In the genomic region with DNA sequence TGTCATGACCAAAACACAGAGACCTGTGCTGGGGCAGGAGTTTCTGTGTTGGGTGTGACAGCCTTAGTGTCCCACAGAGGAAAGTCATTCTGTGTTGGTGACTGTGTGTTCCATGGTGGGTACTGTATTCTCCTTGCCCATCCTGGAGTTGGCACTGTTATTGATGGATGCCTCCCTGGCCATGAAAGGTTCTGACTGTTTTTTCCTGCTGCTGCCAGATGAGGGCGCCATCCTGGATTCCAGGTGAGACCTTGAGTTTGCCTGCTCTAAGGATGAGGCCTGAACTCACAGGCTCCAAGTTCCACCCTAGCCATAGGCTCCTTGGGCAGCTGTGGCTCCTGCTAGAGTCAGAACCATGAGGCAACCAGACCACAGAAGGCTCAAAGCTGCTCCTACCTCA, we compare ENCODE assay signal across 10 mouse cellular contexts. TPM values are rescaled to one million over a fixed set of nuclear protein-coding genes. Genes with fewer than 3 reads are reported as not detected.
DNase-seq lines count a peak whose midpoint lies in the region; ATAC-seq lines count a peak whose summit lies in the region.
"Had no signal": no experiment of that assay in that cellular context is flagged by ENCODE, and none has a peak within 500 bp of the region (broad histone marks: within the 10 kb centered on the region; RNA-seq: fewer than 3 reads in every experiment).

No protein-coding gene starts in this region.

- WGBS in hindbrain, embryonic 11.5 days = 36% methylated on average over 1 of the region's 1 CpGs
- WGBS in hindbrain, embryonic 12.5 days = 33% methylated on average over 1 of the region's 1 CpGs
- 43% methylated on average over 1 of the region's 1 CpGs for WGBS in neural tube, embryonic 15.5 days

- no peaks in the 10 kb centered on the region for H3K4me1 ChIP-seq in hindbrain, embryonic 11.5 days (replicated peaks; ENCODE audit: control insufficient read depth, insufficient read depth, low read length)
- H3K4me1 ChIP-seq in hindbrain, embryonic 12.5 days = peaks cover 8% of the 10 kb centered on the region; the same call in 1 of the 2 replicates
- peaks cover 7% of the 10 kb centered on the region for H3K4me1 ChIP-seq in neural tube, embryonic 15.5 days

- H3K36me3 ChIP-seq in hindbrain, embryonic 11.5 days (ENCODE audit: control insufficient read depth, insufficient read depth, low read length) = peaks cover 8% of the 10 kb centered on the region; the same call in 1 of the 2 replicates
- H3K36me3 ChIP-seq in hindbrain, embryonic 12.5 days = peaks cover 45% of the 10 kb centered on the region
- H3K36me3 ChIP-seq in neural tube, embryonic 15.5 days = peaks cover 64% of the 10 kb centered on the region

- no peaks in the 10 kb centered on the region for H3K9me3 ChIP-seq in hindbrain, embryonic 11.5 days (ENCODE audit: control insufficient read depth, low read length)
- no peaks in the 10 kb centered on the region for H3K9me3 ChIP-seq in hindbrain, embryonic 12.5 days (replicated peaks)
- H3K9me3 ChIP-seq in neural tube, embryonic 15.5 days (replicated peaks) = no peaks in the 10 kb centered on the region
- H3K9me3 ChIP-seq: intestine, embryonic 15.5 days; liver, embryonic 13.5 days had no signal

- no peak overlapping the region for H3K4me3 ChIP-seq in hindbrain, embryonic 11.5 days (ENCODE audit: low read depth, low read length)
- no peak overlapping the region for H3K4me3 ChIP-seq in hindbrain, embryonic 12.5 days
- H3K4me3 ChIP-seq in neural tube, embryonic 15.5 days (replicated peaks) = no peak overlapping the region
- H3K4me3 ChIP-seq: intestine, embryonic 15.5 days; liver, embryonic 13.5 days; myocyte had no signal

- no peak overlapping the region for H3K9ac ChIP-seq in hindbrain, embryonic 11.5 days (ENCODE audit: low read depth, low read length)
- H3K9ac ChIP-seq in hindbrain, embryonic 12.5 days = no peak overlapping the region
- no peak overlapping the region for H3K9ac ChIP-seq in neural tube, embryonic 15.5 days (replicated peaks)
- H3K9ac ChIP-seq: intestine, embryonic 15.5 days; liver, embryonic 13.5 days had no signal

- no peak overlapping the region for H3K4me2 ChIP-seq in hindbrain, embryonic 11.5 days (replicated peaks; ENCODE audit: low read depth, low read length)
- no peak overlapping the region for H3K4me2 ChIP-seq in hindbrain, embryonic 12.5 days (replicated peaks)
- H3K4me2 ChIP-seq in neural tube, embryonic 15.5 days = no peak overlapping the region
- H3K4me2 ChIP-seq: intestine, embryonic 15.5 days; liver, embryonic 13.5 days had no signal

- DNase-seq in hindbrain, embryonic 11.5 days (ENCODE audit: low spot score) = peak; percentile 20
- DNase-seq in thymus, postnatal 25 days = peak; percentile 19
- no peak for DNase-seq in thymus, postnatal 10 days (ENCODE audit: low spot score in 2 of 2)
- DNase-seq in c-Kit-positive CD71-positive TER-119-negative erythroid progenitor cells, embryonic 14.5 days (ENCODE audit: low read depth) = peak; percentile 14
- no peak for DNase-seq in frontal cortex, postnatal 10 days (ENCODE audit: low spot score in 2 of 2)
- DNase-seq: liver, embryonic 13.5 days had no signal

- no peak for ATAC-seq in hindbrain, embryonic 11.5 days (ENCODE audit: low FRiP score)
- ATAC-seq in hindbrain, embryonic 12.5 days (ENCODE audit: low FRiP score) = no peak
- no peak for ATAC-seq in neural tube, embryonic 15.5 days (ENCODE audit: low FRiP score)
- ATAC-seq: intestine, embryonic 15.5 days had no signal

- no peak overlapping the region for H3K27ac ChIP-seq in hindbrain, embryonic 11.5 days (ENCODE audit: low read depth, low read length)
- no peak overlapping the region for H3K27ac ChIP-seq in hindbrain, embryonic 12.5 days
- H3K27ac ChIP-seq in neural tube, embryonic 15.5 days (replicated peaks) = no peak overlapping the region
- H3K27ac ChIP-seq: intestine, embryonic 15.5 days; liver, embryonic 13.5 days had no signal

- no peaks in the 10 kb centered on the region for H3K27me3 ChIP-seq in hindbrain, embryonic 11.5 days (ENCODE audit: control insufficient read depth, insufficient read depth, low read length)
- no peaks in the 10 kb centered on the region for H3K27me3 ChIP-seq in hindbrain, embryonic 12.5 days
- no peaks in the 10 kb centered on the region for H3K27me3 ChIP-seq in neural tube, embryonic 15.5 days (replicated peaks)
- H3K27me3 ChIP-seq: intestine, embryonic 15.5 days; liver, embryonic 13.5 days had no signal

RNA-seq across cellular contexts. Expression of gene Prmt7, which starts 47.4 kb away (rescaled TPM):
- polyA plus RNA-seq in hindbrain, embryonic 11.5 days (2014; fragmentation: Nextera tagmentation; extraction: Ambion mirVana) = 55.1 and 57.6 TPM in 2 replicates
- 50.9 and 53.0 TPM in 2 replicates for polyA plus RNA-seq in hindbrain, embryonic 12.5 days (2016; fragmentation: Nextera tagmentation; extraction: Ambion mirVana)
- 65.5 and 66.5 TPM in 2 replicates for polyA plus RNA-seq in neural tube, embryonic 15.5 days (2015; fragmentation: Nextera tagmentation; extraction: Ambion mirVana)

RNA-seq across cellular contexts. Expression of gene Slc7a6os, which starts 47.4 kb away (rescaled TPM):
- 46.1 and 46.2 TPM in 2 replicates for polyA plus RNA-seq in hindbrain, embryonic 11.5 days (2014; fragmentation: Nextera tagmentation; extraction: Ambion mirVana)
- 37.2 and 38.5 TPM in 2 replicates for polyA plus RNA-seq in hindbrain, embryonic 12.5 days (2016; fragmentation: Nextera tagmentation; extraction: Ambion mirVana)
- polyA plus RNA-seq in neural tube, embryonic 15.5 days (2015; fragmentation: Nextera tagmentation; extraction: Ambion mirVana) = 36.2 and 36.8 TPM in 2 replicates

Comparison
In these comparisons a context has a peak if more than half of its experiments do, and no peak if none do; other contexts are left out.
1. DNase-seq: peak in hindbrain, embryonic 11.5 days (single experiment), thymus, postnatal 25 days (single experiment) and c-Kit-positive CD71-positive TER-119-negative erythroid progenitor cells, embryonic 14.5 days (single experiment); none in thymus, postnatal 10 days (0 of 2) and frontal cortex, postnatal 10 days (0 of 2).